In the genomic region with DNA sequence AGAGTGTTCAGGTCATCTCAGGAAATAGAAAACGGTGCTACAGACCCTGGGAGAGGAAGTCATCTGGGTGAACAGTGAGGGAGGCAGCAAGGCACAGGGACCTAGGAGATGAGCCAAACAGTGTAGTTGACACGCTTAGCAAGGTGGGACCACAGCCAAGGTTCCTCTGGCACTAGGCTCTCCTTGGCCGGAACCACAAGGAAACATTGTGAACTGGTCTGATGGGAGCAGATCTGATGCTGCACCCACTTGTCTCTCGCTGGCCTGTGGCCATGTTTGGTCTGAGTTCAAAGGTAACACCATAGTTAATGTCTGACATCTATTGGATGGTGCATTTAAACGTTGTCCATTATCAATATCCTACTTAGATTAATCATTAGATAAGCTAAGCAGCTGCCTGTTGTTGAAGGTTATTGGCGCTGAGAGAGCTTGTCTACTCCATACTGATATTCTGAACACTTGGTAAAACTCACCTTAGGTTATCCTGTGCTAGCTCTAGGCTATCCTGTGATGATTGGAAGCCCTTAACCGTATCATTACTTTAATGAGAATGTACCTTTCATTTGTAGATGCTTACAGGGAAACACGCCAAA, we compare ENCODE assay signal across 8 mouse cellular contexts.
A peak's percentile ranks its signal among the peaks of the same experiment; 100 is the strongest.
DNase-seq lines count a peak whose midpoint lies in the region; ATAC-seq and TF ChIP-seq lines count a peak whose summit lies in the region.

No protein-coding gene starts in this region.

- ATAC-seq in kidney, embryonic 15.5 days (replicated peaks; ENCODE audit: low FRiP score): no peak
- no peak for ATAC-seq in intestine, postnatal 0 days
- no peak for ATAC-seq in activated CD4-positive, CD25-positive, alpha-beta regulatory T cell, adult 4 months

- H3K4me1 ChIP-seq in kidney, embryonic 15.5 days: no peaks in the 10 kb centered on the region
- H3K4me1 ChIP-seq in intestine, postnatal 0 days (replicated peaks; ENCODE audit: control insufficient read depth, insufficient read depth, low read length): no peaks in the 10 kb centered on the region

- H3K36me3 ChIP-seq in kidney, embryonic 15.5 days: no peaks in the 10 kb centered on the region
- H3K36me3 ChIP-seq in intestine, postnatal 0 days (ENCODE audit: control insufficient read depth, insufficient read depth): no peaks in the 10 kb centered on the region

- H3K9me3 ChIP-seq in kidney, embryonic 15.5 days (replicated peaks): no peaks in the 10 kb centered on the region
- no peaks in the 10 kb centered on the region for H3K9me3 ChIP-seq in intestine, postnatal 0 days (ENCODE audit: control insufficient read depth)

- H3K4me3 ChIP-seq in kidney, embryonic 15.5 days (replicated peaks): no peak overlapping the region
- H3K4me3 ChIP-seq in intestine, postnatal 0 days (ENCODE audit: low read depth, low read length): no peak overlapping the region

- no peak overlapping the region for H3K9ac ChIP-seq in kidney, embryonic 15.5 days
- no peak overlapping the region for H3K9ac ChIP-seq in intestine, postnatal 0 days (ENCODE audit: low read depth, low read length)

- no peaks in the 10 kb centered on the region for H3K27me3 ChIP-seq in kidney, embryonic 15.5 days
- H3K27me3 ChIP-seq in intestine, postnatal 0 days (replicated peaks; ENCODE audit: control insufficient read depth, insufficient read depth, low read length): no peaks in the 10 kb centered on the region

- H3K4me2 ChIP-seq in kidney, embryonic 15.5 days: no peak overlapping the region
- H3K4me2 ChIP-seq in intestine, postnatal 0 days (replicated peaks; ENCODE audit: low read depth): no peak overlapping the region

- no peak for TF ChIP-seq CTCF in intestine, postnatal 0 days (IDR thresholded peaks at IDR 0.05; ENCODE audit: low read depth)

- no peak overlapping the region for H3K27ac ChIP-seq in kidney, embryonic 15.5 days
- no peak overlapping the region for H3K27ac ChIP-seq in intestine, postnatal 0 days (ENCODE audit: low read depth, low read length)

- DNase-seq in kidney, adult 18-20 months: peak; percentile 77
- peak; percentile 91 for DNase-seq in brain, adult 2 months (ENCODE audit: low read depth, low spot score)
- peak; percentile 72 for DNase-seq in gastrocnemius, postnatal 10 days
- peak; percentile 66 to 72 for DNase-seq in layer of hippocampus, postnatal 10 days (ENCODE audit: low spot score in 2 of 2)
- DNase-seq in right cerebral cortex, postnatal 25 days: no peak

- WGBS in kidney, embryonic 15.5 days: 78% methylated on average over 8 of the region's 8 CpGs
- 76% methylated on average over 8 of the region's 8 CpGs for WGBS in intestine, postnatal 0 days
